Mouse (Mus musculus): ENCODE results near the gene Fpr3. TPM values are rescaled to one million over a fixed set of nuclear protein-coding genes. Genes with fewer than 3 reads are reported as not detected.
"Not testable (repeated sequence)": the region's sequence is repeated elsewhere in the genome, so short reads cannot be mapped to it uniquely, and the experiment has no call there.

Fpr3 gene
- polyA plus RNA-seq (2014; fragmentation: Nextera tagmentation; extraction: Ambion mirVana), result not detected in 2 replicates

GRCm38 (mm10) chr17:17887774-17888248, at the start of gene Fpr3, which contains the start of gene Fpr2:
Fpr3 (plus strand) TSS chr17:17887852.
Fpr2 (plus strand) TSS chr17:17887824.
- Histone ChIP-seq H3K27ac (ENCODE audit: low read depth, low read length) (no peak within 1 kb of the TSS), H3K9me3 (ENCODE audit: control insufficient read depth, low read length) (no peaks in the 10 kb centered on the region), H3K36me3 (ENCODE audit: control insufficient read depth, insufficient read depth, low read length) (no peaks in the 10 kb centered on the region), H3K4me1 (replicated peaks; ENCODE audit: control insufficient read depth, insufficient read depth, low read length) (no peaks in the 10 kb centered on the region), H3K4me2 (ENCODE audit: low read depth, low read length, severe bottlenecking) (no peak within 1 kb of the TSS), H3K9ac (ENCODE audit: low read length) (no peak within 1 kb of the TSS), H3K27me3 (ENCODE audit: control insufficient read depth, insufficient read depth, low read length) (no peaks in the 10 kb centered on the region), H3K4me3 (ENCODE audit: low read depth, low read length) (no peak within 1 kb of the TSS)
- WGBS, result 60% methylated on average over 1 of the region's 1 CpGs
- no peak for ATAC-seq (replicated peaks; ENCODE audit: low FRiP score)
- DNase-seq (ENCODE audit: low spot score), result no peak

- peak overlapping the region; percentile 57 for H3K27ac ChIP-seq (ENCODE audit: low read depth, low read length)
- DNase-seq (ENCODE audit: low spot score) (peak; percentile 92), ATAC-seq (replicated peaks; ENCODE audit: low FRiP score) (peak; percentile 96)
- 1% methylated on average over 41 of the region's 43 CpGs for WGBS
- H3K9ac ChIP-seq (ENCODE audit: low read length), result peak overlapping the region; percentile 54
- peak overlapping the region; percentile 60 for H3K4me2 ChIP-seq (ENCODE audit: low read depth, low read length, severe bottlenecking)
- no peaks in the 10 kb centered on the region; the same call in 1 of the 2 replicates for H3K36me3 ChIP-seq (ENCODE audit: control insufficient read depth, insufficient read depth, low read length)
- no peaks in the 10 kb centered on the region for H3K9me3 ChIP-seq (ENCODE audit: control insufficient read depth, low read length)
- peak overlapping the region; percentile 40 for H3K4me3 ChIP-seq (ENCODE audit: low read depth, low read length)
- H3K4me1 ChIP-seq (replicated peaks; ENCODE audit: control insufficient read depth, insufficient read depth, low read length), result peaks cover 15% of the 10 kb centered on the region; the same call in 1 of the 2 replicates
- no peaks in the 10 kb centered on the region for H3K27me3 ChIP-seq (ENCODE audit: control insufficient read depth, insufficient read depth, low read length)
Measured at GRCm38 (mm10) chr17:17837919-17838701, 49.5 kb upstream of the Fpr3 start.

GRCm38 (mm10) chr17:17839276-17839675, 48.4 kb upstream of the Fpr3 start:
- Histone ChIP-seq H3K9me3 (ENCODE audit: control insufficient read depth, low read length) (no peaks in the 10 kb centered on the region), H3K4me2 (ENCODE audit: low read depth, low read length, severe bottlenecking) (no peak overlapping the region; the same call in 1 of the 2 replicates), H3K9ac (ENCODE audit: low read length) (no peak overlapping the region), H3K36me3 (ENCODE audit: control insufficient read depth, insufficient read depth, low read length) (no peaks in the 10 kb centered on the region; the same call in 1 of the 2 replicates), H3K4me1 (replicated peaks; ENCODE audit: control insufficient read depth, insufficient read depth, low read length) (peaks cover 15% of the 10 kb centered on the region; the same call in 1 of the 2 replicates), H3K4me3 (ENCODE audit: low read depth, low read length) (no peak overlapping the region), H3K27me3 (ENCODE audit: control insufficient read depth, insufficient read depth, low read length) (no peaks in the 10 kb centered on the region), H3K27ac (ENCODE audit: low read depth, low read length) (no peak overlapping the region)
- no peak for ATAC-seq (replicated peaks; ENCODE audit: low FRiP score)
- WGBS, result 98% methylated on average over 2 of the region's 2 CpGs
- no peak for DNase-seq (ENCODE audit: low spot score)

GRCm38 (mm10) chr17:17840796-17841195, 46.9 kb upstream of the Fpr3 start:
- Histone ChIP-seq H3K27me3 (ENCODE audit: control insufficient read depth, insufficient read depth, low read length) (no peaks in the 10 kb centered on the region), H3K36me3 (ENCODE audit: control insufficient read depth, insufficient read depth, low read length) (no peaks in the 10 kb centered on the region; the same call in 1 of the 2 replicates), H3K27ac (ENCODE audit: low read depth, low read length) (no peak overlapping the region), H3K9me3 (ENCODE audit: control insufficient read depth, low read length) (no peaks in the 10 kb centered on the region), H3K4me1 (replicated peaks; ENCODE audit: control insufficient read depth, insufficient read depth, low read length) (peaks cover 12% of the 10 kb centered on the region; the same call in 1 of the 2 replicates), H3K4me3 (ENCODE audit: low read depth, low read length) (no peak overlapping the region), H3K9ac (ENCODE audit: low read length) (no peak overlapping the region), H3K4me2 (ENCODE audit: low read depth, low read length, severe bottlenecking) (no peak overlapping the region)
- no peak for DNase-seq (ENCODE audit: low spot score)
- WGBS, result 93% methylated on average over 7 of the region's 7 CpGs
- no peak for ATAC-seq (replicated peaks; ENCODE audit: low FRiP score)

GRCm38 (mm10) chr17:17843534-17844261, 44.0 kb upstream of the Fpr3 start:
- Histone ChIP-seq H3K9ac (ENCODE audit: low read length) (no peak overlapping the region), H3K27me3 (ENCODE audit: control insufficient read depth, insufficient read depth, low read length) (no peaks in the 10 kb centered on the region), H3K27ac (ENCODE audit: low read depth, low read length) (no peak overlapping the region), H3K4me2 (ENCODE audit: low read depth, low read length, severe bottlenecking) (no peak overlapping the region), H3K4me3 (ENCODE audit: low read depth, low read length) (no peak overlapping the region), H3K36me3 (ENCODE audit: control insufficient read depth, insufficient read depth, low read length) (no peaks in the 10 kb centered on the region; the same call in 1 of the 2 replicates), H3K4me1 (replicated peaks; ENCODE audit: control insufficient read depth, insufficient read depth, low read length) (0 out of 2 replicates have a peak, but pooled peaks cover 2% of the 10 kb centered on the region), H3K9me3 (ENCODE audit: control insufficient read depth, low read length) (no peaks in the 10 kb centered on the region)
- 82% methylated on average over 27 of the region's 27 CpGs for WGBS
- DNase-seq (ENCODE audit: low spot score) (no peak), ATAC-seq (replicated peaks; ENCODE audit: low FRiP score) (peak; percentile 37)

GRCm38 (mm10) chr17:17844606-17845005, 43.0 kb upstream of the Fpr3 start:
- not testable (repeated sequence) for DNase-seq (ENCODE audit: low spot score); H3K36me3 ChIP-seq (ENCODE audit: control insufficient read depth, insufficient read depth, low read length); H3K27me3 ChIP-seq (ENCODE audit: control insufficient read depth, insufficient read depth, low read length); H3K9ac ChIP-seq (ENCODE audit: low read length); H3K9me3 ChIP-seq (ENCODE audit: control insufficient read depth, low read length); H3K4me2 ChIP-seq (ENCODE audit: low read depth, low read length, severe bottlenecking); ATAC-seq (replicated peaks; ENCODE audit: low FRiP score); H3K4me3 ChIP-seq (ENCODE audit: low read depth, low read length); H3K27ac ChIP-seq (ENCODE audit: low read depth, low read length); H3K4me1 ChIP-seq (replicated peaks; ENCODE audit: control insufficient read depth, insufficient read depth, low read length)
- 94% methylated on average over 3 of the region's 3 CpGs for WGBS

GRCm38 (mm10) chr17:17845187-17846027, 42.2 kb upstream of the Fpr3 start:
- DNase-seq (ENCODE audit: low spot score) (no peak), ATAC-seq (replicated peaks; ENCODE audit: low FRiP score) (no peak)
- H3K4me2 ChIP-seq (ENCODE audit: low read depth, low read length, severe bottlenecking), result no peak overlapping the region
- peaks cover 4% of the 10 kb centered on the region; the same call in 1 of the 2 replicates for H3K27me3 ChIP-seq (ENCODE audit: control insufficient read depth, insufficient read depth, low read length)
- no peak overlapping the region for H3K9ac ChIP-seq (ENCODE audit: low read length)
- H3K4me3 ChIP-seq (ENCODE audit: low read depth, low read length), result no peak overlapping the region
- H3K27ac ChIP-seq (ENCODE audit: low read depth, low read length), result no peak overlapping the region
- no peaks in the 10 kb centered on the region; the same call in 1 of the 2 replicates for H3K36me3 ChIP-seq (ENCODE audit: control insufficient read depth, insufficient read depth, low read length)
- WGBS, result 71% methylated on average over 10 of the region's 10 CpGs
- H3K9me3 ChIP-seq (ENCODE audit: control insufficient read depth, low read length), result no peaks in the 10 kb centered on the region
- H3K4me1 ChIP-seq (replicated peaks; ENCODE audit: control insufficient read depth, insufficient read depth, low read length), result no peaks in the 10 kb centered on the region

GRCm38 (mm10) chr17:17848988-17849387, 38.7 kb upstream of the Fpr3 start:
- no peak for ATAC-seq (replicated peaks; ENCODE audit: low FRiP score)
- no peaks in the 10 kb centered on the region for H3K4me1 ChIP-seq (replicated peaks; ENCODE audit: control insufficient read depth, insufficient read depth, low read length)
- WGBS, result 82% methylated on average over 2 of the region's 2 CpGs

More at GRCm38 (mm10) chr17:17848988-17849387, 38.7 kb upstream of the Fpr3 start:
- Histone ChIP-seq H3K27me3 (ENCODE audit: control insufficient read depth, insufficient read depth, low read length) (peaks cover 4% of the 10 kb centered on the region; the same call in 1 of the 2 replicates), H3K9me3 (ENCODE audit: control insufficient read depth, low read length) (no peaks in the 10 kb centered on the region), H3K36me3 (ENCODE audit: control insufficient read depth, insufficient read depth, low read length) (no peaks in the 10 kb centered on the region), H3K9ac (ENCODE audit: low read length) (no peak overlapping the region), H3K4me2 (ENCODE audit: low read depth, low read length, severe bottlenecking) (no peak overlapping the region), H3K4me3 (ENCODE audit: low read depth, low read length) (no peak overlapping the region), H3K27ac (ENCODE audit: low read depth, low read length) (no peak overlapping the region)
- no peak for DNase-seq (ENCODE audit: low spot score)

Measured in forebrain, embryonic 11.5 days (tissue).